Mouse (Mus musculus): ENCODE results near the gene Aven. TPM values are rescaled to one million over a fixed set of nuclear protein-coding genes. Genes with fewer than 3 reads are reported as not detected.
A peak's percentile ranks its signal among the peaks of the same experiment; 100 is the strongest.

Aven gene
- total RNA-seq, 2 experiments from 2014 or later, result 8.7 to 10.2 TPM

GRCm38 (mm10) chr2:112493539-112494260 lies 936 bp downstream of the Aven start:
- TF ChIP-seq CTCF (conservative IDR thresholded peaks at IDR 0.05), result no peak
- peak overlapping the region; percentile 72 for H3K4me3 ChIP-seq
- H3K27ac ChIP-seq, result peak overlapping the region; percentile 97
- no peak for DNase-seq (ENCODE audit: low spot score in 2 of 2)

- TF ChIP-seq CTCF (conservative IDR thresholded peaks at IDR 0.05), result no peak
- no peak overlapping the region for H3K4me3 ChIP-seq
- H3K27ac ChIP-seq, result no peak overlapping the region
- no peak for DNase-seq (ENCODE audit: low spot score in 2 of 2)
Observed at GRCm38 (mm10) chr2:112497851-112498250, 5.1 kb downstream of the Aven start.

- H3K4me3 ChIP-seq, result no peak overlapping the region
- peak; percentile 78 to 81 for DNase-seq (ENCODE audit: low spot score in 2 of 2)
- TF ChIP-seq CTCF (conservative IDR thresholded peaks at IDR 0.05), result peak; percentile 87
- H3K27ac ChIP-seq, result no peak overlapping the region
Observed at GRCm38 (mm10) chr2:112501209-112501608, 8.4 kb downstream of the Aven start.

GRCm38 (mm10) chr2:112503978-112504377 lies 11.2 kb downstream of the Aven start:
- no peak for TF ChIP-seq CTCF (conservative IDR thresholded peaks at IDR 0.05)
- H3K4me3 ChIP-seq, result no peak overlapping the region
- no peak overlapping the region for H3K27ac ChIP-seq
- DNase-seq (ENCODE audit: low spot score in 2 of 2), result no peak

GRCm38 (mm10) chr2:112506841-112507435 lies 14.2 kb downstream of the Aven start:
- H3K27ac ChIP-seq, result no peak overlapping the region
- H3K4me3 ChIP-seq, result no peak overlapping the region
- DNase-seq (ENCODE audit: low spot score in 2 of 2), result no peak
- TF ChIP-seq CTCF (conservative IDR thresholded peaks at IDR 0.05), result no peak

- TF ChIP-seq CTCF (conservative IDR thresholded peaks at IDR 0.05), result no peak
- no peak overlapping the region for H3K4me3 ChIP-seq
- no peak overlapping the region for H3K27ac ChIP-seq
- DNase-seq (ENCODE audit: low spot score in 2 of 2), result no peak
Observed at GRCm38 (mm10) chr2:112507444-112507843, 14.7 kb downstream of the Aven start.

GRCm38 (mm10) chr2:112510140-112510539 lies 17.4 kb downstream of the Aven start:
- Histone ChIP-seq H3K27ac (no peak overlapping the region), H3K4me3 (no peak overlapping the region)
- no peak for DNase-seq (ENCODE audit: low spot score in 2 of 2)
- TF ChIP-seq CTCF (conservative IDR thresholded peaks at IDR 0.05), result no peak

- peak; percentile 49 for TF ChIP-seq CTCF (conservative IDR thresholded peaks at IDR 0.05)
- Histone ChIP-seq H3K4me3 (no peak overlapping the region), H3K27ac (no peak overlapping the region)
- no peak for DNase-seq (ENCODE audit: low spot score in 2 of 2)
Observed at GRCm38 (mm10) chr2:112513036-112513435, 20.3 kb downstream of the Aven start.

- Histone ChIP-seq H3K27ac (no peak overlapping the region), H3K4me3 (no peak overlapping the region)
- TF ChIP-seq CTCF (conservative IDR thresholded peaks at IDR 0.05), result no peak
- DNase-seq (ENCODE audit: low spot score in 2 of 2), result no peak
Observed at GRCm38 (mm10) chr2:112516728-112517127, 24.0 kb downstream of the Aven start.

GRCm38 (mm10) chr2:112517218-112517617 lies 24.5 kb downstream of the Aven start:
- DNase-seq (ENCODE audit: low spot score in 2 of 2), result no peak
- H3K4me3 ChIP-seq, result no peak overlapping the region
- no peak overlapping the region for H3K27ac ChIP-seq
- no peak for TF ChIP-seq CTCF (conservative IDR thresholded peaks at IDR 0.05)

- Histone ChIP-seq H3K27ac (no peak overlapping the region), H3K4me3 (no peak overlapping the region)
- no peak for DNase-seq (ENCODE audit: low spot score in 2 of 2)
- TF ChIP-seq CTCF (conservative IDR thresholded peaks at IDR 0.05), result peak; percentile 48
Observed at GRCm38 (mm10) chr2:112518541-112518940, 25.8 kb downstream of the Aven start.

- DNase-seq (ENCODE audit: low spot score in 2 of 2), result no peak
- TF ChIP-seq CTCF (conservative IDR thresholded peaks at IDR 0.05), result peak; percentile 34
- H3K4me3 ChIP-seq, result no peak overlapping the region
Observed at GRCm38 (mm10) chr2:112520526-112521482, 28.0 kb downstream of the Aven start.

GRCm38 (mm10) chr2:112526933-112527332 lies 34.2 kb downstream of the Aven start:
- DNase-seq (ENCODE audit: low spot score in 2 of 2), result no peak

More at GRCm38 (mm10) chr2:112520526-112521482, 28.0 kb downstream of the Aven start:
- H3K27ac ChIP-seq, result no peak overlapping the region

More at GRCm38 (mm10) chr2:112526933-112527332, 34.2 kb downstream of the Aven start:
- peak; percentile 66 for TF ChIP-seq CTCF (conservative IDR thresholded peaks at IDR 0.05)
- no peak overlapping the region for H3K4me3 ChIP-seq
- H3K27ac ChIP-seq, result no peak overlapping the region
